Mouse (Mus musculus): ENCODE measurements around the gene Polr3c. TPM values are rescaled to one million over a fixed set of nuclear protein-coding genes. Genes with fewer than 3 reads are reported as not detected.
A peak's percentile ranks its signal among the peaks of the same experiment; 100 is the strongest.
"Not testable (repeated sequence)": the region's sequence is repeated elsewhere in the genome, so short reads cannot be mapped to it uniquely, and the experiment has no call there.

The Polr3c gene
- total RNA-seq, 4 experiments from 2014 or later = 24.4 to 27.5 (median 26.3) TPM

DNA sequence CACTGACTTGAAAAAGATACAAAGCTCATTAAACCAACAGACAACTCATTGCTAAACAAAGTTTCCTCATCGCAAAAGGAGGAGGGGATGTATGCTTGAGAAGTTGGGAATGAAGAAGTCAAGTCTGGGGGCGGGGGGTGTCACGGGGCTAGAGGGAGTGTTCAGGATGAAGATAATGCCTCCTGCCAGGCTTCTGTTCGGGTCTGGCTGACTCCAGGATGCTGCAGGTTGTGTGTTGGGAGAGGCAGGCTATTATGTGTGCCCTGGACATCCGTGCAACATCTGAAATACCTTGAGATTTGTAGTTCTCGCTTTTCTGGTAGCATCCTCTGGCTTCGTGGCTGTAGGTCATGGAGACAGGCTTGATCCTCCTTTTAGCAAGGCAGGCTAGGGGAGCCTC lies 49.0 kb downstream of the Polr3c start:
- DNase-seq (ENCODE audit: low spot score in 2 of 2) = no peak

GRCm38 (mm10) chr3:96675690-96676089 lies 51.7 kb downstream of the Polr3c start:
- DNase-seq (ENCODE audit: low spot score in 2 of 2) = no peak

DNA sequence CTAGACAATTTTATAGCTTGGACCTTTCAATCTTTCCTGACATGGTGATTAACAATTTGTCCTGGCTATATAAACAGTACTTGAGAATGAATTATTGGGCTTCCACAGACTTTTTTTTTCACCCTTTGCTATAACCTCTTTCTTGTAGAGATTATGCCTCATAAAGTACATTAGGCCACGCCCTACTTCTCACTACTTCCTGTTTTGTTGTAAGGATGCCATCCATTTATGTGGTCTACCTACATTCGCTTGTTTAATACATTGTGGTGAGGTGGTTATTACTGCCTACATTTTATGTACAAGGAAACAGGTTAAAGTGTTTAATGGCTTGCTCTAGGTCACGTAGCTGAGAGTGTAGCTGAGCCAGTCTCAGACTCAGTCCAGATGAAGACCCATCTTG lies 52.3 kb downstream of the Polr3c start:
- no peak for DNase-seq (ENCODE audit: low spot score in 2 of 2)

GRCm38 (mm10) chr3:96674442-96674841 lies 53.0 kb downstream of the Polr3c start:
- DNase-seq (ENCODE audit: low spot score in 2 of 2) = no peak

DNA sequence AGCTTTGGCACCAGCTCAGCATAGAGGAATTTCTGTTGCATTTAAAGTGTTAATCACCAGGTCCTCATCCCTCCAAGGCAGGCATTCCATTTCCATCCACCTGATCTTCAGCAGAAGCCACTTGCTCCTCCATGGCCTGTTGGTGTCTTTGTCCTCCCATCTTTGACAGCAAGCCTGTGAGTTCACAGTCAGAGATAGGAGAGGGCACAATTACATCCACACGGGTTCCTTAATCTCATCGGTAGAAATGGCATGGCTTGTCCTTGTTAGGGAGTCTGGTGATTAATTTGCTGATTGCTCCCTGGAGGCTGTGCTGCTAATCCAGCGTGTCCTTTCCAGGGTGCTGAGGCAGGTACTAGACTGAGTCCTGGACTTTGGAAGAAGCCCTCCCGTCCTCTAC lies 53.9 kb downstream of the Polr3c start:
- DNase-seq (ENCODE audit: low spot score in 2 of 2) = no peak

DNA sequence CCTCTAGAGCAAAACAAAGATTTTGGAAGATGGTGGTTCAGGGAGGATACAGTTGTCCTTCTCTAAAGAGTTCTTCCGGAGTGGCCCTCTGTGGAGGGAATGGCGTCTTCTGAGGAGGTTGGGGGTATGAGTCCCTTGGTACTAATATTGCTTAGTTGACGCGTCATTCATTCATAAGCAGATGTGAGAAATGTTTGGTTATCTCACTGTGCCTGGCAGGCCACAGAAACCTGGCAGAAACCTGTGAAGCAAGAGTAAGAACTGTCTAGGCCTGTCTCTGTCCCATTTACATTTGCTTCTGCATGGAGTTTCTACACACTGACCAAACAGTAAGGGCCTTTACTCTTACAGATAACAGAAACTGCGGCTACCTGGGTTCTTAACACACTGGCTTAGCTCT lies 55.9 kb downstream of the Polr3c start:
- no peak for DNase-seq (ENCODE audit: low spot score in 2 of 2)

GRCm38 (mm10) chr3:96669727-96670468 lies 57.5 kb downstream of the Polr3c start, which contains the start of gene Ankrd35:
Gene Ankrd35, plus strand, starts transcription at chr3:96670131.
- DNase-seq (ENCODE audit: low spot score in 2 of 2) = peak; percentile 54 to 79

- no peak for DNase-seq (ENCODE audit: low spot score in 2 of 2)
These were observed 58.9 kb downstream of the Polr3c start for GRCm38 (mm10) chr3:96668424-96669067.

DNA sequence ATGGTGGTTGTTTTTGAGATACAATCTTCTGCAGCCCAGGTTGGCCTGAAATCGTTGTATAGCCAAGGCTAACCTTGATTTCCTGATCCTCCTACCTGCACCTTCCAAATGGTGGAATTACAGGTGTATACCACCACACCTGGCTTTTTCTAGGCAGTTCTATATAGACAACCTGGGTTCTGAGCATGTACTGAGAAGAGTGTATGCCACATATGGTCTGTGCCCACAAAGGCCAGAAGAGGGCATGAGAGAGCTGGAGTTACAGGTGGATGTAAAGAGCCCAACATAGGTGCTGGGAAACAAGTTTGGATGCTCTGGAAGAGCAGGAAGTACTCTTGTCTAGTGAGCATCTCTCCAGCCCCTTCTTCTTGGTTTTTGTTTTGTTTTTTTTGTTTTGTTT lies 60.1 kb downstream of the Polr3c start:
- no peak for DNase-seq (ENCODE audit: low spot score in 2 of 2)

- DNase-seq (ENCODE audit: low spot score in 2 of 2) = no peak
These were observed 60.5 kb downstream of the Polr3c start for GRCm38 (mm10) chr3:96666916-96667315.

DNA sequence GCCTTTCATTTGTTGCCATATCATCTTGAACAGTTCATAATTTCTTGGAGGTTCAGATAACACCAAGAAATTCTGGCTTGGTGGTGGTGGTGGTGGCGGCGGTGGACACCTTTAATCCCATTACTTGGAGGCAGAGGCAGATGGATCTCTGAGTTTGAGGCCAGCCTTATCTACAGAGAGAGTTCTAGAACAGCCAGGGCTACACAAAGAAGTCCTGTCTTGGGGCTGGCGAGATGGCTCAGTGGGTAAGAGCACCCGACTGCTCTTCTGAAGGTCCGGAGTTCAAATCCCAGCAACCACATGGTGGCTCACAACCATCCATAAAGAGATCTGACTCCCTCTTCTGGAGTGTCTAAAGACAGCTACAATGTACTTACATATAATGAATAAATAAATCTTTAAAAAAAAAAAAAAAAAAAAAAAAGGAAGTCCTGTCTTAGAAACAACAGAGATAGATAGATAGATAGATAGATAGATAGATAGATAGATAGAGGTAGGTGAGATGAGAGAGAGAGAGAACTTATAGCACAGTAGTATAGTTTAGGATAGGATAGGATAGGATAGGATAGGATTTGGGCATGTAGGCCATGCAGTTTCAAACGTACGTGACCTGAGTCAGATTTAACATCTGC lies 61.6 kb downstream of the Polr3c start:
- DNase-seq (ENCODE audit: low spot score in 2 of 2) = not testable (repeated sequence)

GRCm38 (mm10) chr3:96663432-96664239 lies 63.8 kb downstream of the Polr3c start:
- peak; percentile 72 to 75 for DNase-seq (ENCODE audit: low spot score in 2 of 2)

DNA sequence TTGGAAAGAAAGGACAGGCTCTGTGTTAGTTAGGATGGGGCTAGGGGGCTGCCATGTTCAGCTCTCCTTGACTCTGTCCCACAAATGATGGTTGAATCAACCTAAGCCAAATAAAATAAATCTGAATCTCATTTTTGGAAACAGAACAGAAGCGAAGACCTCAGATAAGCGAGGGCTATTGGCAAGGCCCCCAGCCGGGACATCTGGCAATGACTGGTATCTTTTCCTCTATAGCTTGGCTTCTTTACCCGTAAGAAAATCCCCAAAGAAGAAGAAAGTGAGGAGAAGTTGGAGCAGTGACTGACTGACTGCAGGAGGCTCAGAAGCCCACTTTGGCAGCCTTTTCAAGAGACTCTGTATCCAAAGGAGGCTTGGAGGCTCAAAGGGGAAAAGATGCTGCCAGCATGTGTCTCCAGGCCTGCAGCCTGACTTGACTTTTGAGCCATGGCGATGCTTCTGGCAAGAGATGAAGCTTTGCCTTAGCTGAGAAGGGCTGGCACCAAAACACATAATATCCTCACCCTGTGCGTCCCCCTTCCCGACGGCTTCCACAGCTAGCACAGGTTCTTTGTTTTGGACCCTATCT lies 64.6 kb downstream of the Polr3c start:
- DNase-seq (ENCODE audit: low spot score in 2 of 2) = no peak

Other genes starting within 250 kb of the Polr3c start
- 100 to 1,000 TPM; 562 to 917 (median 709) TPM for gene Hfe2, start 202.5 kb downstream of the Polr3c start, total RNA-seq (2022)
- gene Txnip, start 169.7 kb downstream of the Polr3c start, total RNA-seq (2022) = 100 to 1,000 TPM; 365 to 573 (median 474) TPM
- gene Gm16253, start 150.6 kb downstream of the Polr3c start, total RNA-seq (2022) = 1 to 10 TPM in 3 of 4 experiments, not detected in 1; 1.2 to 1.5 (median 1.2) TPM
- gene Polr3gl, start 133.4 kb downstream of the Polr3c start, total RNA-seq (2022) = 10 to 100 TPM; 39.8 to 59.8 (median 51.8) TPM
- 1 to 10 TPM in 2 of 4 experiments, under 1 TPM in 2; 0.64 to 1.6 (median 1.1) TPM for gene Ankrd34a, start 131.0 kb downstream of the Polr3c start, total RNA-seq (2022)
- gene Lix1l, start 126.5 kb downstream of the Polr3c start, total RNA-seq (2022) = 1 to 10 TPM; 3.5 to 6.8 (median 4.4) TPM
- gene Rbm8a, start 97.7 kb downstream of the Polr3c start, total RNA-seq (2022) = 10 to 100 TPM; 17.0 to 25.1 (median 22.7) TPM
- gene Pex11b, start 92.3 kb downstream of the Polr3c start, total RNA-seq (2022) = 10 to 100 TPM; 23.3 to 31.3 (median 28.0) TPM
- gene Gm42957, start 92.2 kb downstream of the Polr3c start, total RNA-seq (2022) = not detected
- under 1 TPM; 0.31 to 0.56 (median 0.40) TPM for gene Itga10, start 82.0 kb downstream of the Polr3c start, total RNA-seq (2022)
- gene Ankrd35, start 57.5 kb downstream of the Polr3c start, total RNA-seq (2022) = under 1 TPM; 0.24 to 0.48 (median 0.40) TPM
- gene Pias3, start 31.2 kb downstream of the Polr3c start, total RNA-seq (2022) = 1 to 10 TPM; 4.9 to 7.4 (median 6.0) TPM
- gene Nudt17, start 19.1 kb downstream of the Polr3c start, total RNA-seq (2022) = under 1 TPM; 0.39 to 0.68 (median 0.54) TPM
- gene Rnf115, start within 50 bp of the Polr3c start, total RNA-seq (2022) = 10 to 100 TPM; 58.9 to 79.6 (median 70.5) TPM
- not detected for gene Pdzk1, start 101.7 kb upstream of the Polr3c start, total RNA-seq (2022)
- not detected for gene Cd160, start 101.7 kb upstream of the Polr3c start, total RNA-seq (2022)
- gene Gja5, start 177.1 kb upstream of the Polr3c start, total RNA-seq (2022) = 1 to 10 TPM in 3 of 4 experiments, under 1 TPM in 1; 0.83 to 2.9 (median 1.5) TPM
- gene Gpr89, start 177.7 kb upstream of the Polr3c start, total RNA-seq (2022) = 10 to 100 TPM; 19.9 to 23.1 (median 21.4) TPM
- gene Gja8, start 198.4 kb upstream of the Polr3c start, total RNA-seq (2022) = not detected